Mouse (Mus musculus) liver, embryonic 13.5 days (tissue): ENCODE data around the gene Rps6kc1. TPM values are rescaled to one million over a fixed set of nuclear protein-coding genes. Genes with fewer than 3 reads are reported as not detected.

Experiments
- ATAC-seq: fragments of 200-750 bp; cut with Nextera tagmentation; 2 replicates; pipeline ENCODE4 v1.8.0; 2017; ENCODE audit warnings: low read depth, mild to moderate bottlenecking, moderate number of reproducible peaks, moderate library complexity
- DNase-seq: peaks from one replicate; pipeline ENCODE4 v3.0.0; 2022
- H3K27ac ChIP-seq: fragments of 300-500 bp; sonication (generic); 2 replicates; pipeline ENCODE4 v1.5.1; 2015; ENCODE audit warnings: moderate library complexity, mild to moderate bottlenecking, inconsistent platforms
- H3K27me3 ChIP-seq: fragments of 300-500 bp; sonication (generic); 2 replicates; pipeline ENCODE4 v1.6.1; 2015; ENCODE audit warnings: mild to moderate bottlenecking, inconsistent platforms
- H3K36me3 ChIP-seq: fragments of 300-500 bp; sonication (generic); 2 replicates; pipeline ENCODE4 v1.6.1; 2015; ENCODE audit warnings: mild to moderate bottlenecking, inconsistent platforms
- H3K4me1 ChIP-seq: fragments of 300-500 bp; sonication (generic); replicated peaks from 2 replicates; pipeline ENCODE4 v1.6.1; 2015; ENCODE audit warnings: inconsistent platforms
- H3K4me2 ChIP-seq: fragments of 300-500 bp; sonication (generic); 2 replicates; pipeline ENCODE4 v1.6.1; 2015; ENCODE audit warnings: inconsistent platforms, mild to moderate bottlenecking, moderate library complexity
- H3K4me3 ChIP-seq: fragments of 300-500 bp; sonication (generic); replicated peaks from 2 replicates; pipeline ENCODE4 v1.5.1; 2015; ENCODE audit warnings: mild to moderate bottlenecking, inconsistent platforms
- H3K9ac ChIP-seq: fragments of 300-500 bp; sonication (generic); 2 replicates; pipeline ENCODE4 v1.6.1; 2015; ENCODE audit warnings: mild to moderate bottlenecking, inconsistent platforms
- H3K9me3 ChIP-seq: fragments of 300-500 bp; sonication (generic); replicated peaks from 2 replicates; pipeline ENCODE4 v1.6.1; 2016; ENCODE audit warnings: inconsistent platforms
- WGBS: fragments of 180-500 bp; shearing (Covaris S2); methylation state at CpG from one replicate; pipeline ENCODE4 v1.1.7; 2015; ENCODE audit not compliant: insufficient replicate concordance; 5-methylcytosine and 5-hydroxymethylcytosine counted together
- polyA plus RNA-seq: library from polyadenylated mRNA; unstranded; fragments of >200 nt; fragmentation: Nextera tagmentation; extraction: Ambion mirVana; gene quantifications from 2 replicates; pipeline ENCODE4 v1.2.1, GENCODE M21; 2015

Rps6kc1 gene
- polyA plus RNA-seq, 1 experiment from 2014 or later = 3.6 TPM

GRCm38 (mm10) chr1:190898899-190899575, 12.5 kb downstream of the Rps6kc1 start:
- 74% methylated on average over 9 of the region's 9 CpGs for WGBS
- Histone ChIP-seq H3K36me3 (peaks cover 15% of the 10 kb centered on the region; the same call in 1 of the 2 replicates), H3K27ac (no peak overlapping the region), H3K4me1 (peaks cover 12% of the 10 kb centered on the region), H3K27me3 (no peaks in the 10 kb centered on the region), H3K9ac (no peak overlapping the region), H3K4me2 (no peak overlapping the region), H3K9me3 (no peaks in the 10 kb centered on the region), H3K4me3 (no peak overlapping the region)
- no peak for ATAC-seq
- no peak for DNase-seq

- H3K9me3 ChIP-seq = no peaks in the 10 kb centered on the region
- peaks cover 20% of the 10 kb centered on the region for H3K4me1 ChIP-seq
- peaks cover 9% of the 10 kb centered on the region; the same call in 1 of the 2 replicates for H3K36me3 ChIP-seq
- H3K9ac ChIP-seq = no peak overlapping the region
- H3K27ac ChIP-seq = no peak overlapping the region
- no peak overlapping the region for H3K4me2 ChIP-seq
- no peaks in the 10 kb centered on the region for H3K27me3 ChIP-seq
- DNase-seq = no peak
- no peak overlapping the region for H3K4me3 ChIP-seq
- WGBS = 76% methylated on average over 3 of the region's 3 CpGs
- ATAC-seq = no peak
These were observed 13.4 kb downstream of the Rps6kc1 start for GRCm38 (mm10) chr1:190898186-190898585.

GRCm38 (mm10) chr1:190893559-190894167, 17.9 kb downstream of the Rps6kc1 start:
- peak; percentile 80 for ATAC-seq
- Histone ChIP-seq H3K27ac (no peak overlapping the region), H3K9ac (no peak overlapping the region), H3K36me3 (peaks cover 11% of the 10 kb centered on the region; the same call in 1 of the 2 replicates), H3K4me3 (no peak overlapping the region), H3K4me1 (peaks cover 23% of the 10 kb centered on the region), H3K9me3 (no peaks in the 10 kb centered on the region), H3K27me3 (no peaks in the 10 kb centered on the region), H3K4me2 (no peak overlapping the region)
- WGBS = 26% methylated on average over 6 of the region's 6 CpGs
- DNase-seq = no peak

GRCm38 (mm10) chr1:190888646-190889045, 22.9 kb downstream of the Rps6kc1 start:
- H3K27me3 ChIP-seq = no peaks in the 10 kb centered on the region
- H3K27ac ChIP-seq = no peak overlapping the region
- H3K9me3 ChIP-seq = no peaks in the 10 kb centered on the region
- no peak overlapping the region for H3K4me2 ChIP-seq
- no peak for ATAC-seq
- no peak for DNase-seq
- no peak overlapping the region for H3K4me3 ChIP-seq
- H3K9ac ChIP-seq = no peak overlapping the region
- 83% methylated on average over 16 of the region's 16 CpGs for WGBS
- peaks cover 7% of the 10 kb centered on the region for H3K4me1 ChIP-seq
- peaks cover 17% of the 10 kb centered on the region for H3K36me3 ChIP-seq

- Histone ChIP-seq H3K27me3 (no peaks in the 10 kb centered on the region), H3K4me2 (no peak overlapping the region), H3K27ac (no peak overlapping the region), H3K4me3 (no peak overlapping the region), H3K4me1 (peaks cover 2% of the 10 kb centered on the region; the same call in 1 of the 2 replicates), H3K9me3 (no peaks in the 10 kb centered on the region), H3K36me3 (peaks cover 17% of the 10 kb centered on the region), H3K9ac (no peak overlapping the region)
- 91% methylated on average over 2 of the region's 2 CpGs for WGBS
- ATAC-seq (no peak), DNase-seq (no peak)
These were observed 23.5 kb downstream of the Rps6kc1 start for GRCm38 (mm10) chr1:190888031-190888430.

GRCm38 (mm10) chr1:190886014-190886413, 25.6 kb downstream of the Rps6kc1 start:
- DNase-seq (no peak), ATAC-seq (no peak)
- Histone ChIP-seq H3K9me3 (no peaks in the 10 kb centered on the region), H3K9ac (no peak overlapping the region), H3K27ac (no peak overlapping the region), H3K4me1 (no peaks in the 10 kb centered on the region), H3K36me3 (peaks cover 9% of the 10 kb centered on the region), H3K4me2 (no peak overlapping the region), H3K4me3 (no peak overlapping the region), H3K27me3 (no peaks in the 10 kb centered on the region)
- WGBS = 79% methylated on average over 4 of the region's 4 CpGs

- H3K4me2 ChIP-seq = no peak overlapping the region
- H3K9ac ChIP-seq = no peak overlapping the region
- peaks cover 4% of the 10 kb centered on the region for H3K4me1 ChIP-seq
- H3K36me3 ChIP-seq = peaks cover 4% of the 10 kb centered on the region; the same call in 1 of the 2 replicates
- DNase-seq = no peak
- H3K9me3 ChIP-seq = no peaks in the 10 kb centered on the region
- WGBS = 2% methylated on average over 2 of the region's 2 CpGs
- H3K27me3 ChIP-seq = no peaks in the 10 kb centered on the region
- H3K4me3 ChIP-seq = no peak overlapping the region
- no peak overlapping the region for H3K27ac ChIP-seq
- no peak for ATAC-seq
These were observed 30.1 kb downstream of the Rps6kc1 start for GRCm38 (mm10) chr1:190881422-190881821.

- ATAC-seq (peak; percentile 81), DNase-seq (no peak)
- WGBS = 62% methylated on average over 6 of the region's 6 CpGs
These were observed 30.9 kb downstream of the Rps6kc1 start for GRCm38 (mm10) chr1:190880638-190881037.

GRCm38 (mm10) chr1:190875751-190876150, 35.8 kb downstream of the Rps6kc1 start:
- DNase-seq = no peak
- Histone ChIP-seq H3K9ac (no peak overlapping the region), H3K9me3 (no peaks in the 10 kb centered on the region), H3K27me3 (no peaks in the 10 kb centered on the region), H3K27ac (no peak overlapping the region), H3K4me2 (no peak overlapping the region), H3K4me3 (no peak overlapping the region), H3K4me1 (peaks cover 15% of the 10 kb centered on the region), H3K36me3 (no peaks in the 10 kb centered on the region; the same call in 1 of the 2 replicates)
- 71% methylated on average over 6 of the region's 6 CpGs for WGBS
- no peak for ATAC-seq

More at GRCm38 (mm10) chr1:190880638-190881037, 30.9 kb downstream of the Rps6kc1 start:
- Histone ChIP-seq H3K4me1 (peaks cover 4% of the 10 kb centered on the region), H3K36me3 (peaks cover 4% of the 10 kb centered on the region; the same call in 1 of the 2 replicates), H3K27ac (peak overlapping the region; percentile 54; the same call in 1 of the 2 replicates), H3K27me3 (no peaks in the 10 kb centered on the region), H3K4me2 (no peak overlapping the region), H3K9ac (no peak overlapping the region), H3K9me3 (no peaks in the 10 kb centered on the region), H3K4me3 (no peak overlapping the region)

- DNase-seq = no peak
- no peak overlapping the region for H3K27ac ChIP-seq
- WGBS = 28% methylated on average over 4 of the region's 4 CpGs
- H3K4me1 ChIP-seq = peaks cover 15% of the 10 kb centered on the region
- ATAC-seq = no peak
- no peak overlapping the region for H3K9ac ChIP-seq
- H3K27me3 ChIP-seq = no peaks in the 10 kb centered on the region
- H3K9me3 ChIP-seq = no peaks in the 10 kb centered on the region
- H3K4me2 ChIP-seq = no peak overlapping the region
- no peak overlapping the region for H3K4me3 ChIP-seq
- no peaks in the 10 kb centered on the region; the same call in 1 of the 2 replicates for H3K36me3 ChIP-seq
These were observed 36.5 kb downstream of the Rps6kc1 start for GRCm38 (mm10) chr1:190875089-190875488.

GRCm38 (mm10) chr1:190871068-190871467, 40.5 kb downstream of the Rps6kc1 start:
- H3K27ac ChIP-seq = no peak overlapping the region
- WGBS = 87% methylated on average over 12 of the region's 12 CpGs
- no peak overlapping the region for H3K4me2 ChIP-seq
- H3K4me1 ChIP-seq = peaks cover 11% of the 10 kb centered on the region
- no peak overlapping the region for H3K4me3 ChIP-seq
- ATAC-seq (no peak), DNase-seq (no peak)
- no peaks in the 10 kb centered on the region for H3K27me3 ChIP-seq
- no peaks in the 10 kb centered on the region for H3K9me3 ChIP-seq
- no peak overlapping the region for H3K9ac ChIP-seq
- peaks cover 2% of the 10 kb centered on the region; the same call in 1 of the 2 replicates for H3K36me3 ChIP-seq
